In the genomic region with DNA sequence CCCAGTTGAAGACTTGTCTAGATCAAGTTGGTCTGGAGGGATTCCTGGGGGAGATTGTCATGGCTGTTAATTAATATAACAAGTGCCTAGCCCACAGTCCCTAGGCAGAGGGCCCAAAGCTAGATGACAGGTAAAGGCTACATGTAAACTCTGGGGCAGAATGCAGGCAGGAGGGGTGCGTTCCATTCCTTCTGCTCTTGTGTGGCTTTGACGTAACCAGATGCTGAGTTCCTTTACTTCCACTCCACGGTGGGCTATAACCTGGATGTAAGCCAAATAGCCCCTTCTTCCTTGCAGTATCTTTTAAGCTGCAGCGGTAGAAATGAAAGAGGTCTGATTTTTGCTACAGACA, we compare ENCODE assay signal across 19 mouse cellular contexts.
DNase-seq lines count a peak whose midpoint lies in the region; ATAC-seq and TF ChIP-seq lines count a peak whose summit lies in the region.
"Had no signal": no experiment of that assay in that cellular context is flagged by ENCODE, and none has a peak within 500 bp of the region (broad histone marks: within the 10 kb centered on the region; RNA-seq: fewer than 3 reads in every experiment).

No protein-coding gene starts in this region.

- H3K27me3 ChIP-seq in hindbrain, embryonic 11.5 days (ENCODE audit: control insufficient read depth, insufficient read depth, low read length) = no peaks in the 10 kb centered on the region
- H3K27me3 ChIP-seq in hindbrain, embryonic 10.5 days (ENCODE audit: insufficient read depth, poor library complexity, severe bottlenecking) = no peaks in the 10 kb centered on the region
- H3K27me3 ChIP-seq in hindbrain, embryonic 13.5 days = no peaks in the 10 kb centered on the region
- H3K27me3 ChIP-seq in midbrain, embryonic 16.5 days (ENCODE audit: control insufficient read depth, insufficient read depth, low read depth, low read length) = no peaks in the 10 kb centered on the region
- no peaks in the 10 kb centered on the region for H3K27me3 ChIP-seq in thymus, adult 2 months (ENCODE audit: control insufficient read depth, insufficient read depth, low read length)
- H3K27me3 ChIP-seq: embryonic facial prominence, embryonic 13.5 days; heart, embryonic 12.5 days; limb, embryonic 15.5 days had no signal

- no peaks in the 10 kb centered on the region for H3K9me3 ChIP-seq in hindbrain, embryonic 11.5 days (ENCODE audit: control insufficient read depth, low read length)
- no peaks in the 10 kb centered on the region for H3K9me3 ChIP-seq in hindbrain, embryonic 10.5 days
- no peaks in the 10 kb centered on the region for H3K9me3 ChIP-seq in hindbrain, embryonic 13.5 days
- H3K9me3 ChIP-seq in midbrain, embryonic 16.5 days (replicated peaks; ENCODE audit: control insufficient read depth, low read length, poor library complexity, severe bottlenecking) = no peaks in the 10 kb centered on the region
- H3K9me3 ChIP-seq: embryonic facial prominence, embryonic 13.5 days; heart, embryonic 12.5 days; limb, embryonic 15.5 days had no signal

- no peak overlapping the region for H3K9ac ChIP-seq in hindbrain, embryonic 11.5 days (ENCODE audit: low read depth, low read length)
- no peak overlapping the region for H3K9ac ChIP-seq in hindbrain, embryonic 13.5 days
- H3K9ac ChIP-seq in midbrain, embryonic 16.5 days (ENCODE audit: low read depth, low read length) = no peak overlapping the region
- H3K9ac ChIP-seq: embryonic facial prominence, embryonic 13.5 days; heart, embryonic 12.5 days; limb, embryonic 15.5 days; liver, postnatal 0 days had no signal

- H3K4me1 ChIP-seq in hindbrain, embryonic 11.5 days (replicated peaks; ENCODE audit: control insufficient read depth, insufficient read depth, low read length) = 0 out of 2 replicates have a peak, but pooled peaks cover 2% of the 10 kb centered on the region
- peaks cover 8% of the 10 kb centered on the region; the same call in 1 of the 2 replicates for H3K4me1 ChIP-seq in hindbrain, embryonic 10.5 days (replicated peaks)
- H3K4me1 ChIP-seq in hindbrain, embryonic 13.5 days (replicated peaks) = peaks cover 19% of the 10 kb centered on the region
- H3K4me1 ChIP-seq in midbrain, embryonic 16.5 days (ENCODE audit: control insufficient read depth, insufficient read depth, low read length) = peaks cover 13% of the 10 kb centered on the region
- H3K4me1 ChIP-seq in thymus, adult 2 months (replicated peaks; ENCODE audit: control insufficient read depth, insufficient read depth, low read length) = no peaks in the 10 kb centered on the region
- H3K4me1 ChIP-seq: heart, embryonic 12.5 days had no signal

- H3K36me3 ChIP-seq in hindbrain, embryonic 11.5 days (ENCODE audit: control insufficient read depth, insufficient read depth, low read length) = no peaks in the 10 kb centered on the region
- H3K36me3 ChIP-seq in hindbrain, embryonic 10.5 days = no peaks in the 10 kb centered on the region
- no peaks in the 10 kb centered on the region for H3K36me3 ChIP-seq in hindbrain, embryonic 13.5 days
- no peaks in the 10 kb centered on the region for H3K36me3 ChIP-seq in midbrain, embryonic 16.5 days (ENCODE audit: control insufficient read depth, insufficient read depth, low read length)
- no peaks in the 10 kb centered on the region for H3K36me3 ChIP-seq in thymus, adult 2 months (ENCODE audit: control insufficient read depth, insufficient read depth, low read length)
- H3K36me3 ChIP-seq: embryonic facial prominence, embryonic 13.5 days; heart, embryonic 12.5 days; limb, embryonic 15.5 days had no signal

- no peak for DNase-seq in hindbrain, embryonic 11.5 days (ENCODE audit: low spot score)
- DNase-seq in hindbrain, embryonic 10.5 days (ENCODE audit: low spot score) = no peak
- DNase-seq in embryo, embryonic 10.5 days (ENCODE audit: low spot score) = peak; percentile 34
- no peak for DNase-seq in kidney, postnatal 10 days
- DNase-seq in thymus, adult 2 months = no peak
- DNase-seq: cerebellum, adult 11 months; cerebellum, postnatal 25 days; heart, postnatal 36 days; liver, postnatal 0 days; lung, postnatal 14 days; thymus, postnatal 14 days had no signal

- no peak overlapping the region for H3K4me3 ChIP-seq in hindbrain, embryonic 11.5 days (ENCODE audit: low read depth, low read length)
- H3K4me3 ChIP-seq in hindbrain, embryonic 10.5 days = no peak overlapping the region
- no peak overlapping the region for H3K4me3 ChIP-seq in hindbrain, embryonic 13.5 days
- H3K4me3 ChIP-seq in midbrain, embryonic 16.5 days (ENCODE audit: low read depth, low read length) = no peak overlapping the region
- no peak overlapping the region for H3K4me3 ChIP-seq in thymus, adult 2 months (ENCODE audit: control insufficient read depth, insufficient read depth, low read length)
- H3K4me3 ChIP-seq: embryonic facial prominence, embryonic 13.5 days; heart, embryonic 12.5 days; limb, embryonic 15.5 days had no signal

- peak overlapping the region; percentile 18; the same call in 1 of the 2 replicates for H3K27ac ChIP-seq in hindbrain, embryonic 11.5 days (ENCODE audit: low read depth, low read length)
- H3K27ac ChIP-seq in hindbrain, embryonic 10.5 days = no peak overlapping the region
- peak overlapping the region; percentile 81 for H3K27ac ChIP-seq in hindbrain, embryonic 13.5 days
- H3K27ac ChIP-seq in midbrain, embryonic 16.5 days (ENCODE audit: low read length) = peak overlapping the region; percentile 59
- H3K27ac ChIP-seq in thymus, adult 2 months (ENCODE audit: control insufficient read depth, insufficient read depth, low read length) = no peak overlapping the region
- H3K27ac ChIP-seq: embryonic facial prominence, embryonic 13.5 days; kidney, postnatal 0 days; limb, embryonic 15.5 days; stomach, postnatal 0 days had no signal

- WGBS in hindbrain, embryonic 11.5 days = 70% methylated on average over 4 of the region's 4 CpGs
- 85% methylated on average over 4 of the region's 4 CpGs for WGBS in hindbrain, embryonic 10.5 days
- 55% methylated on average over 4 of the region's 4 CpGs for WGBS in hindbrain, embryonic 13.5 days
- WGBS in midbrain, embryonic 16.5 days = 55% methylated on average over 4 of the region's 4 CpGs
- 90% methylated on average over 4 of the region's 4 CpGs for WGBS in thymus, adult 2 months

- no peak overlapping the region for H3K4me2 ChIP-seq in hindbrain, embryonic 11.5 days (replicated peaks; ENCODE audit: low read depth, low read length)
- no peak overlapping the region for H3K4me2 ChIP-seq in hindbrain, embryonic 13.5 days
- no peak overlapping the region for H3K4me2 ChIP-seq in midbrain, embryonic 16.5 days (ENCODE audit: low read length)
- H3K4me2 ChIP-seq: embryonic facial prominence, embryonic 13.5 days; heart, embryonic 12.5 days; limb, embryonic 15.5 days had no signal

- peak; percentile 31; the same call in 1 of the 2 replicates for ATAC-seq in hindbrain, embryonic 11.5 days (ENCODE audit: low FRiP score)
- ATAC-seq in hindbrain, embryonic 13.5 days (ENCODE audit: low FRiP score) = 0 out of 2 replicates have a peak, but pooled peaks have one; percentile 17
- ATAC-seq in midbrain, embryonic 16.5 days = no peak
- ATAC-seq: intestine, embryonic 16.5 days; liver, postnatal 0 days had no signal

- TF ChIP-seq POLR2A in thymus, adult 2 months (IDR thresholded peaks at IDR 0.05; ENCODE audit: control insufficient read depth, extremely low read depth, insufficient read depth, low read length, poor library complexity) = no peak

- no peak for TF ChIP-seq CTCF in thymus, adult 2 months (IDR thresholded peaks at IDR 0.05; ENCODE audit: borderline replicate concordance, control insufficient read depth, extremely low read depth, insufficient read depth, low read length, poor library complexity)

Comparison
In these comparisons a context has a peak if more than half of its experiments do, and no peak if none do; other contexts are left out.
1. H3K27ac ChIP-seq: peak in hindbrain, embryonic 11.5 days (single experiment), hindbrain, embryonic 13.5 days (single experiment) and midbrain, embryonic 16.5 days (single experiment); none in hindbrain, embryonic 10.5 days (single experiment) and thymus, adult 2 months (single experiment).